Mouse (Mus musculus) ovary, postnatal 14 days (tissue): ENCODE measurements at regions not wholly inside any gene's neighbourhood (a gene's known extent, or its start where the extent isn't known, plus 50 kb on each side); places are given as distances from the start of the nearest gene placed in this dataset.

ENCODE experiments used
- DNase-seq: peaks from one replicate; pipeline ENCODE4 v3.0.0; 2022; ENCODE audit warnings: low spot score

DNA sequence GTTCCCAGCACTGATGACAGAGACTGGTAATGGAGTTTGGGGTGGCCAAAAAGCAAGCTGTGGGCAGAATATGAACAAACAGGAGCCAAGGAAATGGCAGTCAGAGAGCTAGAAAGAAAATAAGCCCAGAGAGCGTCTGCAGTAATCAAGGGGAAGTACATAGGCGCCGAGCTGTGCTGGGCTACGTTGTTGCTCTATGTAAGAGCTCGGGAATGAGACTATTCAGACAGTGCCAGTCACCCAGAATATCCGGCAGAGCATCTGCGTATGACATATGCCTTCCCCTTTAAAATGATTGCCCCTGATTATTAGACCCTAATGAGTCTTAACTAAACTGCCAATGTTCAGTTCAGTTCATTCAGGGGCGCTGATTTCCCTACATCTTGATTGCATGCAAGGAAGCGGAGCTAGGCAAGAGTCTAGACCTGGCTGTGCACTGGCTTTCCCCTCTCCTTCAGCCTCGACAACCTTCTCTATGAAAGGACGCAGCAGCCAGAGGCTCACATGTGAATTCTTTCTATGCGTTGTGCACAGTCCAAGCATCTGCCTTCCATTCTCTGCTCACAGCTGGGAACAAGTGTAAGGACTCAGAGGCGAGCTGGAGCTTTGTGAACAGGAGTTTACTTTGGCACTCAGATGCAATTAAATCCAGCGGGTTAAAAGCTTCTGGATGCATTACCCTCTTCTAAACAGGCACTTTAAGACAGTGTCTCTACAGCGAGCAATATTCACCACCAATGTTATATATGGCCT is 125.7 kb upstream of the Gdf10 start:
- no peak for DNase-seq

DNA sequence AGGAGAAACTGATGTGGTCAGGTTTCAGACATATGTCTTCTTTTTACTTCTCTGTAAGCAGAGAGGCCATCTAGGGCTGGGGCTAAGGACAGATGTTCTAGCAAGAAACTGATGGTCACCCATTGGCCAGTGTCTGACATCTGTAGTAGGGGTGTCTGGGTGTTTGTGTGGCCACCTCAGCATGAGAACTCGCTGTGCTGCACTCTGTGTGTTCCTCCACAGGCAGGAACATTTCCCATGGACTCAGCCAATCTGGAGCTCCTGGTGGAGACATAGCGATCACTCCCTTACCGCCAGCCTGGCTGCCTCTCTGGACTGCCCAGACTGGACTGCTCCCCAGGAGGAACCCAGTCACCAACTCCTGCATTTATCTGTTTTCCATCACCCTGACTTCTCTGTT is 119.1 kb upstream of the Gdf10 start:
- DNase-seq, result no peak

DNA sequence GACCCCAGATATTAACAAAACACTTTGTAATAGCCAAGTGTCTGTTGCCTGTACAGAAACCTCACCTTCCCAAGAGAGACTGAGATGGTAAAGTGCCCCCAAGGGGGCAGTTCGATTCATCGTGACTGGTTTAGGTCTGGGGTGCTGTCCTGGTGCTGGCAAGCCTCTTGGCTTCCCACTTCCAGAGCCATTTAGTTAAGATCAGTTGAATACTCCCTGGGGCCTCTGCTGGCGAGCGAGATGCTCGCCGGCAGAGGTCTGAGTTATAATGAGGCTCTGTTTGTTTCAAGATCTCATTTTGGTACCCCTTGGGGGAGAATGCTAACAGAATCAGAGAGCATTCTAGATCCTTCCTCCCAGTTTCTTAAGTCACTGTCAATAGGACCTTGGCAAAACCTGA is 118.7 kb upstream of the Gdf10 start:
- no peak for DNase-seq

- no peak for DNase-seq
These were observed 116.2 kb upstream of the Gdf10 start for GRCm38 (mm10) chr14:33807196-33807595.

- DNase-seq, result no peak
These were observed 114.7 kb upstream of the Gdf10 start for GRCm38 (mm10) chr14:33808593-33809265.

- no peak for DNase-seq
These were observed 112.8 kb upstream of the Gdf10 start for GRCm38 (mm10) chr14:33810584-33810983.

DNA sequence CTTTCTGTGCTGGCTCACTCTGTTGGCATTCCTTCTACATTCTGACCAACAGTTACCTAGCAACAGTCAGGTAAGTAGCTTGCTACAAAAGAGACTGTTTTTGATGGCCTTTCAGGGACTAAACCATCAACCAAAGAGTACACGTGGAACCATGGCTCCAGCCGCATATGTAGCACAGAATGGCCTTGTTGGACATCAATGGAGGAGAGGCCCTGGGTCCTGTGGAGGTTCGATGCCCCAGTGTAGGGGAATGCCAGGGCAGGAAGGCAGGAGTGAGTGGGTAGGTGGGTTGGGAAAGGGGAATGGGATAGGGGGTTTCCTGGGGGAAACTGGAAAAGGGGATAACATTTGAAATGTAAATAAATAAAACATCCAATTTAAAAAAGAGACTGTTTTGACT is 112.1 kb upstream of the Gdf10 start:
- no peak for DNase-seq

GRCm38 (mm10) chr14:33812266-33812665 is 111.1 kb upstream of the Gdf10 start:
- DNase-seq, result no peak

- no peak for DNase-seq
These were observed 110.6 kb upstream of the Gdf10 start for GRCm38 (mm10) chr14:33812772-33813171.

- no peak for DNase-seq
These were observed 110.1 kb upstream of the Gdf10 start for GRCm38 (mm10) chr14:33813274-33813673.

DNA sequence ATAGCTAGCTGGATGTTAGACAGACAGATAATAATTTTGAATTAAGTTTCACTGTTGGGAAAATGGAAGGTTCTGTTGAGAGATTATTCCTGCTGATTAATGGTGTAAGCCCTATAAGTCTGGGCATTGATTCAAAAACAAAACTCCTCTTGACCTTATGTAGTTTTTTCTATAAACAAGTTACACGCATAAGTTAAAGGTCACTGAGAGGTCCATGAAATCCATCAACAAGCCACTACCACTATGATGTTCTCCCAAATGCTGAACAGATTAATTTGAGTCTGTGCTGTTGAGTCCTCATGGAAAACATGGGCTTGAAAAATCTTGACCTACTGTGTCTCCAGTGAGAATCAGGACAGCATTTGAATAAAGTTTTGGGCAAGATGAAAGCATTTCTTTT is 109.3 kb upstream of the Gdf10 start:
- no peak for DNase-seq

GRCm38 (mm10) chr14:33814599-33814998 is 108.8 kb upstream of the Gdf10 start:
- DNase-seq, result no peak

DNA sequence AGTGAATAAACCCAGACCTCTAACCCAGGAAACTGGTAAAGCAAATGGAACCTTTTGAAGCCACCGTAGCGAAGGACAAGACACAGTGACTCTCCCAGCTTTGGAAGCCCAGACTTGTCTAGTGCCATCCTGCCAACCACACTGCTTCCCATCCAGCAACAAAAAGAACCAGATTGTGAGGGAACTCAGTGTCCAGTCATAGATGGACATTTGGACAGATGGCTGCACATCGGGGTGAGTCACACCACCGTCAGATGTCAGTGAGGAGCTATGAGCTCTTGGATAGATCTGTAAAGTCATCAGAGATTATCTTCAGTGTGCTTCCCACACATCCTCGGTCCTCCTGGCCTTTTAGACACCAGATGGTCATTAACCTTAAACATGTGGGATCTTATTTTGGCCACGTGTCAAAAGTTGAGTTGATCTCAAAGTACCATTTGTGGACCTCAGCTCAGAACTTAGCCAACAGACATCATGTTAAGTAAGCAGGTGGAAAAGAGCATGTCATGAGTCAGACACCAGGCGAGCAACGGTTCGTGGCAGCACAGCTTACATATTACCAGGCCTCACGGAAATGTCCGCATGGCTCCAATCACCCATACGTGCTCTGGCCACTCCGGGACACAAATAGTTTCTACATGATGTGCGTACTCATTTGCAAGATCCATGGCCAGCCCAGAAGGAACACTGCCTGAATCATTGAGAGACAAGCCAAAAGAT is 102.7 kb upstream of the Gdf10 start:
- no peak for DNase-seq

DNA sequence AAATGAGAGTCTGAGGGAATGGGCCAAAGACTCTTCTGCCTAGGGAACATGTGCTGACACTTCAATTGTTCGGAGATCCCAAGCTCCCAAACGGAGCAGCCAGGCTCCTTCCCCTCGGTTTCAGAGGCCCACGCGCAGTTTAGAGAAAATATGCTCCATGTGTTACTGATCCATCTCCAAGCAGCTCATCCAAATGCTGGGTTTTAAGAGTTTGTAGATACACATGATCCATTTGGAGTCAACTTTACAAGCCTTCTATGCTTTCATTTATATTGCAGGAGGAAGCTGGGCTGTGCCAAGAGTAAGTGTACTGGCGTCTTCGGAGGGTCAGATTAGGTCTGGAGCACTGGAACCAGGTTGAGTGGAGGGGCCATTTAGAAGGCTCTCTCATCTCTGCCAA is 102.0 kb upstream of the Gdf10 start:
- no peak for DNase-seq

DNA sequence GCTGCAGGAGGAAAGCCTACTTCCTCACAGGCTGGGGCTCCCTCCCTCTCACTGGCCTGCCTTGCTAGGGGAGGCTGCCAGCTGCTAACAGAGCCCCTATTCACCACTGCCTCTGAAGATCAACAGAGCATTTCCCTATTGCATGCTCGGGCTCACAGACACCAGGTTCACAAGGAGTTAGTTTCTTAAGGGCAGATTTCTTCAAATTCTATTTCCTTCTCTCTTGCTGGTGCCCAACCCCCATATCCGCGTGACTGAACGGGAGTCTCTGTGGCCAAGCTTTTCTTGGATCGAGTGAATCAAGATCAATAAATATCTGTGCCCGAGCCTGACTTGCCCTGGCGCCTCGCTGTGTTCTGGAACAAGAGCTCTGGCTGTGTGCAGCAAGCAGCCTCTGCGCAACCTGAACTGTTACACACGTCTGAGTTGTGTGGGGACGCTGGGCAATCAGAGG is 98.9 kb upstream of the Gdf10 start:
- DNase-seq, result no peak

- no peak for DNase-seq
These were observed 97.3 kb upstream of the Gdf10 start for GRCm38 (mm10) chr14:33826003-33826644.

DNA sequence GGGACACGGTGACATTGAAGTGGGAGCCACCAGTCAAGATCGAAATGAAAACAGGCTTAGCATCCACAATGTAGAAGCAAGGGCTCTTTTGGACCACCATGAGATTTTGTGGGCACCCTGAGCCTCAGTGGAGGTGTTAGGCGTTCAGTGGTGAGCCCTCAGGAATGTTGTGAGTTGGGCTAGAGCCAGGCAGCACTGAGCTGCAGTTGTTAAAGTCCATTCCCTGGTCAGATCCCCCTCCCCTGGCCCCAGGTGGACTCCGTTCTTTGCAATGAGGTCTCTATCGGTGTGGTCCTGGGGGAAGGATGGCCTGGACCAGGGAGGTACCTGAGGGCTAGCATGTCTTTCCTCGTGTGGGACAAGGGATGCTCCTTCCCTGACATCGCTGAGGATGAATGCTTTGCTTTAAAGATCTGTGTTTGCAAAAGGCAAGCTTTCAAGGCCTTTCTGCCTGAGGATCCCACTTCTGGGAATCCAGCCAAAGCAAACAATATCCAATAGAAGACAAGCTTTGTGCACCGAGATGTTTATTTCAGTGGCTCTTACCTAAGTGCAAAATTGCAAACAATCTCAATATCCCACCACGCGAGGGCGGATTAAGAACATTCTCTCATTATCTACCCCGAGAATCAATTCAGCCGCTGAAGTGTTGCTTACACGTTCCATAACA is 90.6 kb upstream of the Gdf10 start:
- DNase-seq, result no peak

DNA sequence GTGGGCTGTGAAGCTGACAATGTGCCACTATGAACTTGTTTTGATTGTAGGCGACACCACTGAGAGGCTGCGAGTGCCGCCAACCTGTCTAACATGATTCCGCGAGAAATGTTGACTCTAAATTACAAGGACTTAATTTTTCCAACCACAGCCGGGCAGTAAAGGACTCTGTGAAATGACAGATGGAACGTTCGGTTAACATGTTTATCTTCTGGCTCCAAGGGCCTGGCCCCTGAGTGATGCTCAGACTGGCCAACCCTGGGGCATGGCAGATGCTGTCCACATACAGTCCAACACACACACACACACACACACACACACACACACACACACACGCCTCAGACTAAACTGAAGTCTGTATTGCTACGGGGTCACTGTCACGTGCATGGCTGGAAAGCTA is 87.0 kb upstream of the Gdf10 start:
- DNase-seq, result no peak

DNA sequence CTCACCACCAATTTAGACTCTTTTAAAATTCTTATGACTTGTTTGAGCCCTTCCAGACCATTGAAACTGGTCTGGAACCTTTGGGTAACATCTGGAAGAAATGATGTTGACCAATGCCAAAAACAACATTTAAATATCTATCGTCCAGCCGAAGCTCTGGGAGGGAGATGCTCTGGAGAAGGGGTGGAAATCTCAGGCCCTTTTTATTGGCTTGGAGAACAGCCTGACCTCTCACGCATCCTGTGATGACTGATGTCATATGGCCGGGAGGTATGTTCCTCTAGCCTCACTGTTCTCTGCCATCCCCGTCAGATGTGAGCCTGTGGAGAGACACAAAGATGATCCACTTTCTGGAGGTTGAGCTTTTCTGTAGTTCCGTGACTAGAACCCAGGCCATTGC is 81.6 kb upstream of the Gdf10 start:
- no peak for DNase-seq

GRCm38 (mm10) chr14:33853499-33853898 is 69.9 kb upstream of the Gdf10 start:
- no peak for DNase-seq

DNA sequence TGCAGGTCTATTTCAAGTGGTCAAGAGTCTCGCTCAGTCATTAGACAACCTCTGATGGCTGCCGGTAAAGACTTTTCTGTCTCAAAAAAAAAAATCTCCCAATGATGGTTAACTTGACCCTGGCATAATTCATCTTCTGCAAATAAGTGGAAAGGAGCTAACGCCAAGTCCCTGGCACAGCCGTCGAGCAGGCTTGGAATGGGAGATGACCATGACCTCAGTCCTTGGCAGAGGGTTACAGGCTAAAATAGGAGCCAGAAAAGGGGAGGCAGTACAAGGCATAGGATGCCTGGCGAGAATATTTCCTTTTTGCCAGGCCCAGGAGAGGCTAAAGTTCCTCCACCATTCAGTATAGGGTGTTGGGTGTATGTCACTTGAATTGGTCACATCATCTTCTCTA is 69.2 kb upstream of the Gdf10 start:
- DNase-seq, result peak; percentile 22

GRCm38 (mm10) chr14:33856992-33857391 is 66.4 kb upstream of the Gdf10 start:
- no peak for DNase-seq
